Mouse (Mus musculus) NIH3T3 (cell line): ENCODE results near the gene Proz.
"Not testable (repeated sequence)": the region's sequence is repeated elsewhere in the genome, so short reads cannot be mapped to it uniquely, and the experiment has no call there.

Experiments used
- DNase-seq: peaks from one replicate; pipeline ENCODE4 v3.0.0-alpha.2; 2012; ENCODE audit warnings: low read depth

Gene Proz

DNA sequence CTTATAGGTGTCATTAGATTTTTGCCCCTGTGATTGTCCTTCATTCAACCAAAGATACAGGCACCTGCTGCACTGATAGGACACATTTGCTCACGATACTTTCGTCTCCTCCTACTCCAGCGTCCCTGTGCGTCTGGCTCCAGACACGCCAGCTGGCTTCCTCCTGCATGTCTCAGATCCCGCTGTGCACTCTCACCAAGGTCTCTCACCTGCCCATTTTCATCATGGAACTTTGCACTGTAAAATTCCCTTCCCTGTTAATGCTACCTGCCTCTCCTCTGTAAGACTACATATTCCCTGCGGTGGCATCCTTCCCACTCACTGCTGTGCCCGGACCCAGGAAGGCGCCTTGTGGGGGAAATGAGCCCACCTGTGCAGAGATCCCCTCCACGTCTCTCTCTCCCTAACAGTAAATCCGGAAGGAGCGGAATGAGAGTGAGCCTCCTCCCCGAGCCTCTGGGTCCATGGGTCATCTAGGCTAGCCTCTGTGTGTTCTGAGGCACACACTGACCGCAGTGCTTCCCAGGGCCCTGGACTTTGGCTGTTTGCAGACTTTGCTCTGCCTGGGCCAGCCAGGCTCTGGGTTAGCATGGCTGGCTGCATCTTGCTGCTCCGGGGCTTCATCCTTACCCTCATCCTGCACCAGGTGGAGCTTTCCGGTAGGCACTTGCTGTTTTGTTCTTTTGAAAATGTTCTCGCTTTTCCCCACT lies at the start of gene Proz:
Gene Proz, plus strand, starts transcription at position 474 of the 710 bp plus-strand sequence.
- no peak for DNase-seq

DNA sequence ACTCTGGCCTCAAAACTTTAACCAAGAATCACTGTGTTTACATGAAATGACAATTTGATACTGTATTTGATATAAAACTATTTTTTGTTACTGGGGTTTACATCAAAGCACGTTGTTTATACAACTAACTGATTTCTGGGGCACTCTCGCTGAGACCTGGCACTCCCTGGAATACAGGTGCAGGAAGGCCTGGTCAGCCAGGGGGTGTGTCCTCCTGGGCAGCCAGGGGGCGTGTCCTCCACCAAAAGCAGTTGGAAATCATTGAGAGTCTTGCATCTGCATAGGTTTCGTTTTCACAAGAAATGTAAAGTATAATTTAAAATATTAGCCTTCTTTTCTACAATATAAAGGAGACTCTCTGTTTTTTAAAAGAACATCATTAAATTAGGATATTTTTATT lies 41.2 kb upstream of the Proz start:
- no peak for DNase-seq

DNA sequence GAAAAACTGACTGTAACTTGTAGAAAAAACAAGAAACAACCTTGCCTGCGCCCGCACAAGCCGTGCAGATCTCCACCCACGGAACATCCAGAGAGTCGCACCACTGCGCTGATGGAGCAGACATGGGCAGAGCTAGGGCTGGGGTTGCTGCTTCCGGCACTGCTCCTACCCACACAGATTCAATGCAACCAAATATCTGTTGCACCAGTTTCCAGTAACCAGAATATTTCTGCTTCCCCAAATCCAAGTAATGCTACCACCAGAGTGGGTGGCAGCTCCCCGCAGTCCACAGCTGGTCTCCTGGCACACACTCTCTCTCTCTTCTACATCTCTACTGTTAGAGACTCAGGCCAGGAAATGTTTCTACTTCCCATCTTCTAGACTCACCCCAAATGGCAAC lies 38.9 kb upstream of the Proz start:
- no peak for DNase-seq

DNA sequence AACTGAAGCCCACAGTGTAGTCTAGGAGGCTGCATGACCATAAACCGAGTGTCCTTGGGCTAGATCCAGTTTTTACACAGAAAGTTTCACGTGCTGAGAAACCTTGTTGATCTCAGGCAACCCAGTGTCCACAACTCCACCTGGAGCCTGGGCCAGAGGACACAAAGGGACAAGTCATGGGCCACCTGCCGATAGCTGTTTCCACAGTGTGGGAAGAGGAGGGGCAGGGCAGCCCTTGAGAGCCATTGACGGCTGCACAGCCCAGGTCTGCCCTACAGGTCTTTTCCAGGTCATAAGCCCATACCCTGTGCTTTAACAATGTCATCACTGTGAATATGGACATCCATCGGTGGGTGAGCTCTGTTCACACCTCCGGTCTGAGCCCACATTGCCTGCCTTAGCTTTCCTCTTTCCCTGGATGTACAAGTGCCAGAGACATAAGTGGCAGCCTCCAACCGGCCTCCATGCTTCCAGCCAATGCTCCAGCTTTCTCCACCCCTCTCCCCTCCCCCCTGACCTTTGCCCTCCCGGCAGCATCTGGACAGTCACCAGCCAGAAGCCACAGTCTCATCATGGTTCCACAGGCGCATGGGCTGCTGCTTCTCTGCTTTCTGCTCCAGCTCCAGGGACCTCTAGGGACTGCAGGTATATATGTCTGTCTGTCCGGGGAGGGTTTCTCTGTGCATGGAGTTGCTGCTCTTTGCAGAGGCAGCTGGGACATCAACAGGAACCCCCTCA lies 35.1 kb upstream of the Proz start, which contains the start of gene F7:
Gene F7, plus strand, starts transcription at position 548 of the 738 bp plus-strand sequence.
- no peak for DNase-seq

DNA sequence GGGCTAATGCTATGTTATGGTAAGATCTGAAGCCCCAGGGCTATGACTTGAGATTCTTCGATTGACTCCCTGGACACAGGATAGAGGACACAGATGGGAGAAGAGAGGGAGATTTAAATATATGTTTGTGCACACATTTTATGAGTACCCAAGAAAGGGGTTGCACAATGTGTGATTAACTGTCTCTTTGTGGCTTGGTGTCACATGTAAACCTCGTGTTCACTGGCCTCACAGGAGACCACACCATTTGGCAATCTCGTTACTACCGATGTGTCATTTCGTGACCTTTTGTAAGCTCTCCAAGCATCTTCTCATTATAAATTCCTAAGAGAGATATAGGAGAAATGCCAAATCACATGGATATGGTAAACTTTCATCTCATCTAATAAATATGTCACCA lies 33.1 kb upstream of the Proz start:
- DNase-seq, result no peak

DNA sequence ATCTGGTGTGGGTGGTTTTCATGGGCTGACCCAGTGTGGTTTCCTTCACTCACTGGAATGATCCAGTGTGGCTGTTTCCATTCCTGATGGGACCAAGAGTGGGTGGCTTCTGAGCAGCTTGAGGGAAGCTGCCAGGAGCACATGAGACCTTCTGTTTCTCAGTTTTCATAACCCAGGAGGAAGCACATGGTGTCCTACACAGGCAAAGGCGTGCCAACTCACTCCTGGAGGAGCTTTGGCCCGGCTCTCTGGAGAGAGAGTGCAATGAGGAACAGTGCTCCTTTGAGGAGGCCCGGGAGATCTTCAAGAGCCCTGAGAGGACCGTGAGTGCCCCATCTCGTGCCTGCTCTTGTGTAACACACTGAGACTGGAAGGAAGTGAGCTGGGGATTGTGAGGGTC lies 32.2 kb upstream of the Proz start:
- DNase-seq, result peak; percentile 5

- DNase-seq, result no peak
These were observed 24.3 kb upstream of the Proz start for GRCm38 (mm10) chr8:13036346-13036812.

DNA sequence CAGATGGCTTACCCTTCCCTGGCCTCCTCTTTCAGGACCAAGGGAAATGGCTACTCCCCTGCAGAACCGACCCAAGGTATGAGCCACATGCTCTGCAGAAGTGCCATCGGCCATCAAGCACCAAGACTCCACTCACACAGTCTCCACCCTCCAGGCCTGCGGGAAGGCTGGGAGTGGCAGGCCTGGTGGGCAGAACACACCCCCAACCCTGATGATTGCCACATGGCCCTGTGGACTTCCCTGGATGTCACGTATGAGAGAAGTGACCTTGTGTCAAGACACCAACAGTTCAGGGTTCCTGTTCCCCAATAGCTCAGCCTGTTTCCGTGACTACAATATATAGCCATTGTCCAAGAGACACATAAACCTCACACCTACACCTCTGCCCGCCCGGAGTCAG lies 23.7 kb upstream of the Proz start, which contains the start of gene F10:
Gene F10, plus strand, starts transcription at position 294 of the 400 bp plus-strand sequence.
- DNase-seq, result no peak

DNA sequence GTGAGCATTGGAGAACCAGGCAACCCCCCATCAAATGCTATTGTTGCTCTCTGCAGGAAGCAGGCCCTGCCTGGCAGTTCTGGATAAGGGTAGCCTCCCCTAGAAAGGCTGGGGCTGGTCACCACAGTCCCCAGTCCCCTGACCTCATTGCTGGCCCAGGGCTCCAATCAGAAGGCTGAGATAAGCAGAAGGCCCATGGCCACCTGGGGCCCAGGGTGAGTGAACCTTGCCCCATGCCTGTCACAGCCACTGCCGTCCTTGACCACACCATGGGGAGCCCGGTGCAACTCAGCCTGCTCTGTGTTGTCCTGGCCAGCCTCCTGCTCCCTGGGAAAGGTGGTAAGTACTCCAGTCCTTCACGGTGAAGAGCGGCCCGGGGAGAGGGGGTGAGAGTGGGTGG lies 23.1 kb upstream of the Proz start:
- DNase-seq, result no peak

GRCm38 (mm10) chr8:13039054-13039453 lies 21.7 kb upstream of the Proz start:
- no peak for DNase-seq

GRCm38 (mm10) chr8:13041459-13041858 lies 19.3 kb upstream of the Proz start:
- no peak for DNase-seq

GRCm38 (mm10) chr8:13047652-13048051 lies 13.1 kb upstream of the Proz start:
- DNase-seq, result no peak

DNA sequence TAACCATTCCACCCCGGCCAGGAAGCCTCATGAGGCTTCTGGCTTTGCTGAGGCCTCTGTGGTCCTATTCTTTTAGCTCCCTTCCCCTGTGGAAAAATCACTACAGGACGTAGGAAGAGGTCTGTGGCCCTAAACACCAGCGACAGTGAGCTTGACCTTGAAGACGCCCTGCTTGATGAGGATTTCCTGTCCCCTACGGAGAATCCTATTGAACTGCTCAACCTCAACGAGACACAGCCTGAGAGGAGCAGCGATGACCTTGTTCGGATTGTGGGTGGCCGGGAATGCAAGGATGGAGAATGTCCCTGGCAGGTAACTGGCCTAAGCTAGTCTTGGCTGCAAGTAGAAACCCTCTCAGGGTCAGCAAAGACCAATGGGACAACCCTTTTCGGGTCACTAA lies 10.2 kb upstream of the Proz start:
- DNase-seq, result no peak

DNA sequence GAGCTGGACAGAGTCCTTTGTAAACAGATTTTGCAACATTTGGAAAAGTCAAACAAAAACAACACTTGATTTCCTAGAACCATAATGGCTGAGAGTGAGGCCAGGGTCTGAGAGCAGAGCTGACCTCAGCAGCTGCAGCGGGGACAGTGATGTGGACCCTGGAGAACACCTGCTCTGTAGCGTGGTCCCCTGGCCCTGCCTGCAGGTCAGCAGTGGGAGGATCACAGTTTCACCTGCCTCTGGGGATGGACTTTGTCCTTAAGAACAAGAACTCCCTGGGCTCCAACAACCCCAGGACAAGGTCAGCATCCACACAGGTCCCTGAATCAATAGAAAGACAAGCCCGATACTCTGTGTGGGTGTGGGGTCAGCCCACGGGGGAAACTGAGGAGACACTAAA lies 3.4 kb upstream of the Proz start:
- DNase-seq, result no peak

DNA sequence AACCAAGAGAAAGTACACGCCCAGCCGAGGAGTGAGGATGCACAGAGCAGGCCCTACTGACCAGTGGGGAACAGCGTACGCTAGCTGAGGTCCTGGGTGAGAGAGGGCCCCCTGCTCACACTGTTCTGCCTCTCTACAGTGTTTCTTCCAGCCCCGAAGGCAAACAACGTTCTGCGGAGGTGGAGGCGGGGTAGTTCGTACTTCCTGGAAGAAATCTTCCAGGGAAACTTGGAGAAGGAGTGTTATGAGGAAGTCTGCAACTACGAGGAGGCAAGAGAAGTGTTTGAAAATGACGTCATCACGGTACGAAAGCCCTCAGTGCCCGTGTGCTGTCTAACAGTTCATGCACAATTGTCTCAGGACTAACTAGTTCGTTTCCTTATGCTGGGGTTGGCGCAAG lies 2.4 kb downstream of the Proz start:
- DNase-seq, result no peak

DNA sequence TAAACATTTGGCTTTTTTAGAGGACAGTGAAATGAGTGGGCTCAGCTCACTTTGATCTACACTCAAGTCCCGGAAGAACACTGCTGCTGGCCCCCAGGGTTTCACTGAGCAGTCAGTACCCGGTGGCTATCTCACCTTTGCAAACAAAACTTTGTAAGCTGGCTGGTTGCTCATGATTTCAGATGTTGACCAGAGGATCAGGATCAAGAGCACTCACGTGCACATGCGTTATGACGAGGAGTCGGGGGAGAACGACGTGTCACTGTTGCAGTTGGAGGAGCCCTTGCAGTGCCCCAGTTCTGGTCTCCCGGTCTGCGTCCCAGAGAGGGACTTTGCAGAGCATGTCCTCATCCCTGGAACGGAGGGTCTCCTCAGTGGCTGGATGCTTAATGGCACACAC lies 12.5 kb downstream of the Proz start:
- no peak for DNase-seq

GRCm38 (mm10) chr8:13075044-13075443 lies 14.3 kb downstream of the Proz start:
- no peak for DNase-seq

DNA sequence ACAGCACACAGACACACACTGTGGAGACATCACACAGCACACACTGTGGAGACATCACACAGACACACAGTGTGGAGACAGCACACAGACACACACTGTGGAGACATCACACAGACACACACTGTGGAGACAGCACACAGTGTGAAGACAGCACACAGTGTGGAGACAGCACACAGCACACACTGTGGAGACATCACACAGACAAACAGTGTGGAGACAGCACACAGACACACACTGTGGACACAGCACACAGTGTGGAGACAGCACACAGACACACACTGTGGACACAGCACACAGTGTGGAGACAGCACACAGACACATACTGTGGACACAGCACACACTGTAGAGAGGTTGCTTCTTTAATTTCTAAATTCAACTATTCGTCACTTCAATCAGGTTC lies 14.9 kb downstream of the Proz start:
- DNase-seq, result not testable (repeated sequence)

- DNase-seq, result no peak
These were observed 16.8 kb downstream of the Proz start for GRCm38 (mm10) chr8:13077542-13077941.

- DNase-seq, result peak; percentile 94
These were observed 44.0 kb downstream of the Proz start for GRCm38 (mm10) chr8:13104691-13105086.

- DNase-seq, result peak; percentile 99
These were observed 44.6 kb downstream of the Proz start, which contains the start of the genes Pcid2 and Cul4a for GRCm38 (mm10) chr8:13105087-13105881. TSS of gene Pcid2 (minus strand) at chr8:13105459. TSS of gene Cul4a (plus strand) at chr8:13105621.

GRCm38 (mm10) chr8:13105908-13106551 lies 45.3 kb downstream of the Proz start:
- DNase-seq, result peak; percentile 48
